Mouse (Mus musculus) erythroblast, embryonic 14.5 days (primary cell): ENCODE measurements around the gene Pxylp1.

ENCODE experiments used
- GATA1 ChIP-seq: IDR thresholded peaks from 2 replicates; pipeline ENCODE4 v1.6.1; 2012; ENCODE audit warnings: low read length, inconsistent platforms, mixed read lengths
- TAL1 ChIP-seq: IDR thresholded peaks from 3 replicates; pipeline ENCODE4 v1.6.1; 2012; ENCODE audit warnings: low read length, inconsistent platforms, mixed read lengths

DNA sequence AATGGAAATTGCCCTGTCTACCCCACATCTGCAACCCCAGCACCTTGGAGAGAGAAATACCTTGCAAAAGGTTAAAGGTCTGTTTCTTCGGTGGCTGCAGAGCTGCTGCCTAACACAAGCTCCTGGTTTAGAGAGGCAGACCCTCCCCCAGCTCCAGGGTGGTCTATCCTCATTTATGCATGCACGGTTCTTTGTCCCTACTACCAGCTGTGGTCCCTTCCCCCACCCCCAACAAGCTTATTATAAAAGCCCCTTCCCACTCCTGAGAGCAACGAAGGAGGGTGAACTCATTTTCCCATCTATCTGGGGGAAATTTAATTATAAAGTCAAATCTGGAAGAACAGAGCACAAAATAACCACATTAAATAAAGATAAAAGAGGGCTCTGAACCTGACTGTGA is at the start of gene Pxylp1:
- no peak for TF ChIP-seq GATA1
- TF ChIP-seq TAL1: no peak
